Mouse (Mus musculus) right cerebral cortex, postnatal 10 days (tissue): ENCODE data around the gene BC016579.
A peak's percentile ranks its signal among the peaks of the same experiment; 100 is the strongest.

Experiments used
- DNase-seq, 2 experiments: peaks; one replicate each; pipeline ENCODE4 v3.0.0; 2021; ENCODE audit warnings: low spot score in 2 of 2

The BC016579 gene

GRCm38 (mm10) chr16:45641301-45641700, 12.6 kb downstream of the BC016579 start:
- no peak for DNase-seq

GRCm38 (mm10) chr16:45640070-45640762, 13.7 kb downstream of the BC016579 start:
- DNase-seq: no peak

- no peak for DNase-seq
Observed at GRCm38 (mm10) chr16:45635826-45636225, 18.0 kb downstream of the BC016579 start.

GRCm38 (mm10) chr16:45632420-45632819, 21.4 kb downstream of the BC016579 start:
- no peak for DNase-seq

- peak; percentile 75 to 81 for DNase-seq
Observed at GRCm38 (mm10) chr16:45630347-45630960, 23.4 kb downstream of the BC016579 start.

GRCm38 (mm10) chr16:45629497-45630105, 24.3 kb downstream of the BC016579 start:
- DNase-seq: no peak

GRCm38 (mm10) chr16:45625342-45625741, 28.5 kb downstream of the BC016579 start:
- no peak for DNase-seq

- DNase-seq: no peak
Observed at GRCm38 (mm10) chr16:45624791-45625190, 29.1 kb downstream of the BC016579 start.

- DNase-seq: no peak
Observed at GRCm38 (mm10) chr16:45623230-45623629, 30.6 kb downstream of the BC016579 start.

GRCm38 (mm10) chr16:45619751-45620375, 34.0 kb downstream of the BC016579 start:
- no peak for DNase-seq

- no peak for DNase-seq
Observed at GRCm38 (mm10) chr16:45615944-45616343, 37.9 kb downstream of the BC016579 start.

GRCm38 (mm10) chr16:45613247-45613646, 40.6 kb downstream of the BC016579 start:
- DNase-seq: no peak

- no peak for DNase-seq
Observed at GRCm38 (mm10) chr16:45610267-45610666, 43.6 kb downstream of the BC016579 start, which contains the start of gene Gcsam. Gcsam (plus strand) TSS chr16:45610380.

GRCm38 (mm10) chr16:45609300-45609699, 44.6 kb downstream of the BC016579 start:
- peak; percentile 42 to 44 for DNase-seq

GRCm38 (mm10) chr16:45608481-45608954, 45.4 kb downstream of the BC016579 start:
- DNase-seq: peak in 1 of 2 experiments; percentile 27

GRCm38 (mm10) chr16:45595494-45595893, 58.4 kb downstream of the BC016579 start:
- DNase-seq: no peak

- DNase-seq: no peak
Observed at GRCm38 (mm10) chr16:45593656-45594055, 60.2 kb downstream of the BC016579 start.

GRCm38 (mm10) chr16:45582512-45582911, 71.4 kb downstream of the BC016579 start:
- peak; percentile 30 to 46 for DNase-seq

- no peak for DNase-seq
Observed at GRCm38 (mm10) chr16:45579883-45580282, 74.0 kb downstream of the BC016579 start.
